Mouse (Mus musculus) CH12.LX (cell line): ENCODE data around the gene Pfas. TPM values are rescaled to one million over a fixed set of nuclear protein-coding genes. Genes with fewer than 3 reads are reported as not detected.

Experiments
- DNase-seq: peaks from one replicate; pipeline ENCODE4 v3.0.0-alpha.2; 2013; ENCODE audit errors: extremely low read depth
- H3K27ac ChIP-seq: 2 replicates; pipeline ENCODE4 v1.5.1; 2012; ENCODE audit warnings: low read depth, mild to moderate bottlenecking, control low read depth, moderate library complexity; ENCODE audit not compliant: insufficient read depth
- H3K27me3 ChIP-seq: replicated peaks from 2 replicates; pipeline ENCODE3; 2012; ENCODE audit warnings: inconsistent platforms
- H3K36me3 ChIP-seq, 2 experiments: replicated peaks in 1 of 2; 2 replicates each; pipeline versions ENCODE3 to v1.6.1; 2012; ENCODE audit warnings: inconsistent platforms in 1 of 2, low read length in 1 of 2, mild to moderate bottlenecking in 1 of 2, mixed read lengths in 1 of 2, moderate library complexity in 1 of 2; ENCODE audit not compliant: control insufficient read depth in 1 of 2, insufficient read depth in 1 of 2
- H3K4me1 ChIP-seq, 2 experiments: 2 replicates each; pipeline ENCODE4 v1.6.1; 2012; ENCODE audit warnings: inconsistent platforms in 1 of 2, moderate library complexity in 1 of 2; ENCODE audit not compliant: insufficient read depth in 2 of 2, control insufficient read depth in 1 of 2
- H3K4me2 ChIP-seq: 2 replicates; pipeline ENCODE4 v1.6.1; 2012; ENCODE audit warnings: low read depth, mild to moderate bottlenecking, control low read depth; ENCODE audit not compliant: poor library complexity, insufficient read depth, severe bottlenecking
- H3K4me3 ChIP-seq, 3 experiments: fragments of 150-350 bp in 1 of 3; sonication (generic) in 1 of 3; replicated peaks in 1 of 3; 2 replicates each; pipeline versions ENCODE3 to v1.5.1; 2011 to 2012; ENCODE audit warnings: low read depth in 2 of 3, low read length in 2 of 3, mild to moderate bottlenecking in 2 of 3, moderate library complexity in 2 of 3, control low read depth in 1 of 3, improper control_type of control experiment in 1 of 3, inconsistent platforms in 1 of 3, mixed read lengths in 1 of 3; ENCODE audit not compliant: poor library complexity in 1 of 3
- H3K79me2 ChIP-seq: replicated peaks from 2 replicates; pipeline ENCODE4 v1.6.1; 2012; ENCODE audit warnings: mild to moderate bottlenecking, moderate library complexity; ENCODE audit not compliant: control insufficient read depth, poor library complexity, insufficient read depth, severe bottlenecking; ENCODE audit errors: extremely low read depth
- H3K9ac ChIP-seq: 2 replicates; pipeline ENCODE4 v1.6.1; 2012; ENCODE audit warnings: low read depth, mild to moderate bottlenecking, control low read depth, moderate library complexity; ENCODE audit not compliant: insufficient read depth
- H3K9me3 ChIP-seq: replicated peaks from 2 replicates; pipeline ENCODE3; 2012; ENCODE audit warnings: low read length, inconsistent platforms, mixed read lengths
- CHD1 ChIP-seq: IDR thresholded peaks from 2 replicates; pipeline ENCODE4 v1.6.1; 2012; ENCODE audit warnings: low read depth, low read length, improper control_type of control experiment, inconsistent platforms
- CTCF ChIP-seq, 2 experiments: IDR thresholded peaks in 1 of 2; conservative IDR thresholded peaks in 1 of 2; 2 replicates each; pipeline ENCODE4 v1.5.1; 2011 to 2012; ENCODE audit warnings: low read depth in 2 of 2, low read length in 2 of 2, improper control_type of control experiment in 1 of 2, inconsistent platforms in 1 of 2, mild to moderate bottlenecking in 1 of 2, moderate library complexity in 1 of 2
- E2F4 ChIP-seq: IDR thresholded peaks from 2 replicates; pipeline ENCODE4 v1.6.1; 2011; ENCODE audit warnings: low read depth, low read length, improper control_type of control experiment; ENCODE audit not compliant: insufficient replicate concordance
- ELF1 ChIP-seq: IDR thresholded peaks from 2 replicates; pipeline ENCODE4 v1.6.1; 2014; ENCODE audit warnings: low read depth, mild to moderate bottlenecking, inconsistent platforms, low read length, improper control_type of control experiment
- ETS1 ChIP-seq: conservative IDR thresholded peaks from 2 replicates; pipeline ENCODE4 v1.6.1; 2012; ENCODE audit warnings: low read depth, mild to moderate bottlenecking, inconsistent platforms, low read length, improper control_type of control experiment, moderate library complexity
- GABPA ChIP-seq: IDR thresholded peaks from 2 replicates; pipeline ENCODE4 v1.6.1; 2012; ENCODE audit warnings: low read depth, low read length, improper control_type of control experiment, inconsistent platforms; ENCODE audit not compliant: insufficient replicate concordance
- HCFC1 ChIP-seq: IDR thresholded peaks from 2 replicates; pipeline ENCODE4 v1.6.1; 2012; ENCODE audit warnings: low read depth, mild to moderate bottlenecking, inconsistent platforms, low read length, improper control_type of control experiment
- IRF4 ChIP-seq: IDR thresholded peaks from 2 replicates; pipeline ENCODE4 v1.6.1; 2014; ENCODE audit warnings: low read depth, mild to moderate bottlenecking, inconsistent platforms, low read length, improper control_type of control experiment
- JUN ChIP-seq: IDR thresholded peaks from 2 replicates; pipeline ENCODE4 v1.6.1; 2011; ENCODE audit warnings: low read depth, mild to moderate bottlenecking, low read length, improper control_type of control experiment, moderate library complexity; ENCODE audit not compliant: insufficient read depth
- JUND ChIP-seq: conservative IDR thresholded peaks from 2 replicates; pipeline ENCODE4 v1.6.1; 2011; ENCODE audit warnings: low read depth, low read length, improper control_type of control experiment
- KAT2A ChIP-seq: IDR thresholded peaks from 2 replicates; pipeline ENCODE4 v1.6.1; 2012; ENCODE audit warnings: low read length, improper control_type of control experiment, inconsistent platforms; ENCODE audit not compliant: insufficient replicate concordance
- MAFK ChIP-seq: IDR thresholded peaks from 2 replicates; pipeline ENCODE4 v1.6.1; 2011; ENCODE audit warnings: low read length, improper control_type of control experiment; ENCODE audit not compliant: insufficient replicate concordance
- MAX ChIP-seq: IDR thresholded peaks from 2 replicates; pipeline ENCODE4 v1.6.1; 2011; ENCODE audit warnings: low read length, improper control_type of control experiment
- MEF2A ChIP-seq: IDR thresholded peaks from 2 replicates; pipeline ENCODE4 v1.6.1; 2014; ENCODE audit warnings: low read depth, mild to moderate bottlenecking, inconsistent platforms, low read length, improper control_type of control experiment, borderline replicate concordance
- MYC ChIP-seq: IDR thresholded peaks from 2 replicates; pipeline ENCODE4 v1.6.1; 2011; ENCODE audit warnings: low read depth, mild to moderate bottlenecking, improper control_type of control experiment, low read length
- POLR2AphosphoS2 ChIP-seq: IDR thresholded peaks from 2 replicates; pipeline ENCODE4 v1.6.1; 2011; ENCODE audit warnings: low read depth, low read length, improper control_type of control experiment
- RAD21 ChIP-seq: IDR thresholded peaks from 2 replicates; pipeline ENCODE4 v1.6.1; 2011; ENCODE audit warnings: low read depth, mild to moderate bottlenecking, low read length, improper control_type of control experiment, moderate library complexity
- RCOR1 ChIP-seq: conservative IDR thresholded peaks from 2 replicates; pipeline ENCODE4 v1.6.1; 2012; ENCODE audit warnings: low read depth, mild to moderate bottlenecking, inconsistent platforms, low read length, improper control_type of control experiment
- SIN3A ChIP-seq: IDR thresholded peaks from 2 replicates; pipeline ENCODE4 v1.6.1; 2012; ENCODE audit warnings: low read length, improper control_type of control experiment, inconsistent platforms
- SMC3 ChIP-seq: IDR thresholded peaks from 2 replicates; pipeline ENCODE4 v1.6.1; 2011; ENCODE audit warnings: low read depth, low read length, improper control_type of control experiment
- TBP ChIP-seq: conservative IDR thresholded peaks from 2 replicates; pipeline ENCODE4 v1.6.1; 2011; ENCODE audit warnings: low read depth, low read length, improper control_type of control experiment
- TCF12 ChIP-seq: IDR thresholded peaks from 2 replicates; pipeline ENCODE4 v1.6.1; 2014; ENCODE audit warnings: low read depth, mild to moderate bottlenecking, inconsistent platforms, low read length, improper control_type of control experiment
- UBTF ChIP-seq: IDR thresholded peaks from 2 replicates; pipeline ENCODE4 v1.6.1; 2012; ENCODE audit warnings: low read depth, mild to moderate bottlenecking, inconsistent platforms, low read length, improper control_type of control experiment, moderate library complexity
- USF1 ChIP-seq: IDR thresholded peaks from 2 replicates; pipeline ENCODE4 v1.6.1; 2014; ENCODE audit warnings: low read depth, mild to moderate bottlenecking, inconsistent platforms, low read length, improper control_type of control experiment
- USF2 ChIP-seq: conservative IDR thresholded peaks from 2 replicates; pipeline ENCODE4 v1.6.1; 2011; ENCODE audit warnings: low read depth, low read length, improper control_type of control experiment
- ZKSCAN1 ChIP-seq: IDR thresholded peaks from 2 replicates; pipeline ENCODE4 v1.6.1; 2012; ENCODE audit warnings: low read depth, inconsistent platforms, low read length, improper control_type of control experiment, borderline replicate concordance
- ZMIZ1 ChIP-seq: IDR thresholded peaks from 2 replicates; pipeline ENCODE4 v1.6.1; 2012; ENCODE audit warnings: low read depth, mild to moderate bottlenecking, inconsistent platforms, low read length, improper control_type of control experiment
- ZNF384 ChIP-seq: IDR thresholded peaks from 2 replicates; pipeline ENCODE4 v1.6.1; 2012; ENCODE audit warnings: low read depth, low read length, improper control_type of control experiment, inconsistent platforms
- dilution Hi-C: fragments of 300-500 bp; cut with MboI; formaldehyde crosslinking; loops from 2 replicates; pipeline ENCODE4 v1.14.3; 2020; ENCODE audit warnings: low sequenced_read_pairs; ENCODE audit not compliant: extremely low pct_unique_long_range_greater_than_20kb, extremely low pct_ligation_motif_present
- in situ Hi-C: fragments of 300-500 bp; cut with MboI; formaldehyde crosslinking; loops from 3 replicates; pipeline ENCODE4 v1.14.3; 2019; ENCODE audit warnings: low sequenced_read_pairs, low pct_ligation_motif_present, low pct_unique_long_range_greater_than_20kb, mixed read lengths
- polyA plus RNA-seq: library from polyadenylated mRNA; unstranded; fragments of >175 nt; gene quantifications from 2 replicates; pipeline ENCODE4 v1.2.1, GENCODE M21; 2012; ENCODE audit warnings: low read depth; ENCODE audit not compliant: insufficient read length
- total RNA-seq, 2 experiments: library from RNA; depleted of rRNA; stranded (reverse); fragments of 300-350 nt in 1 of 2; fragments of >200 nt in 1 of 2; gene quantifications; 2 replicates each; pipeline ENCODE4 v1.2.3; 2012 to 2014

Gene Pfas
- total and polyA plus RNA-seq, 3 experiments: 61.9 to 110 (median 72.9) TPM

DNA sequence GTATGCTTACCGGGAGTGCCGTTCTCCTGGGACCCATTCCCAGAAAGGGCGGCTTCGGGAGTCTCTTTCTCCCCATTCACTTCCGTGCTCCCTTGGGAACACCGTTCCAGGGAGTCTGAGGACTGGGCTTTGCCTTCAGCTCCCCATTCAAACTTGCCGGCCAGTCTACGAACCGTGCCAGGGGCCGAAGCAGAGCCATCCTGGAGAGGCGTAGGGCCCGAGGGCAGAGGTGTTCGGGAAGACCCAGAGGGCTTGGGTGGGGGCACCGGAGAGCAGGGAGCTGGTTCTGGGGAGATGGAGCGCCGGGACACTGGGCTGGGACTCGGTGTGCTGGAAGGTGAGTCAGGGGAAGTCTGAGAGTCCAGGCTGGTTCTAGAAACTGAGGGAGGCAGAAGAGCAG lies 53.9 kb downstream of the Pfas start:
- TF ChIP-seq JUN (no peak), RAD21 (no peak), POLR2AphosphoS2 (no peak), USF2 (no peak), USF1 (no peak), RCOR1 (no peak), SIN3A (no peak), ETS1 (no peak), TBP (no peak), IRF4 (no peak), CHD1 (no peak), ELF1 (no peak), ZNF384 (no peak), MAFK (no peak), TCF12 (no peak), MAX (no peak), UBTF (no peak), MYC (no peak), GABPA (no peak), JUND (no peak)
- Histone ChIP-seq H3K27ac (no peak overlapping the region), H3K9ac (no peak overlapping the region), H3K4me1 (peaks cover 0 to 9% of the 10 kb centered on the region in 2 experiments; a peak in 3 of 4 replicates), H3K79me2 (no peaks in the 10 kb centered on the region), H3K9me3 (no peaks in the 10 kb centered on the region), H3K27me3 (peaks cover 27% of the 10 kb centered on the region), H3K4me2 (peak overlapping the region; percentile 70; the same call in 1 of the 2 replicates), H3K36me3 (no peaks in the 10 kb centered on the region), H3K4me3 (no peak overlapping the region)
- in situ Hi-C loops (no loop called here), dilution Hi-C loops (no loop called here)
- no peak for DNase-seq

GRCm38 (mm10) chr11:68953903-68954302 lies 54.4 kb downstream of the Pfas start:
- Histone ChIP-seq H3K9ac (no peak overlapping the region), H3K9me3 (no peaks in the 10 kb centered on the region), H3K4me1 (peaks cover 0 to 9% of the 10 kb centered on the region in 2 experiments; a peak in 3 of 4 replicates), H3K4me2 (no peak overlapping the region), H3K79me2 (no peaks in the 10 kb centered on the region), H3K27ac (no peak overlapping the region), H3K4me3 (no peak overlapping the region), H3K36me3 (no peaks in the 10 kb centered on the region), H3K27me3 (peaks cover 25% of the 10 kb centered on the region)
- dilution Hi-C loops: no loop called here
- no peak for DNase-seq
- TF ChIP-seq SMC3: no peak
- TF ChIP-seq JUN: no peak
- TF ChIP-seq ZMIZ1: no peak
- TF ChIP-seq CTCF (conservative IDR thresholded peaks at IDR 0.05 in 1 of 2, IDR thresholded peaks at IDR 0.05 in 1 of 2; ENCODE audit: low read depth in 2 of 2, low read length in 2 of 2): no peak
- no peak for TF ChIP-seq MEF2A
- TF ChIP-seq USF2: no peak
- TF ChIP-seq KAT2A: no peak
- no peak for TF ChIP-seq E2F4
- TF ChIP-seq JUND: no peak
- no peak for TF ChIP-seq RAD21
- TF ChIP-seq HCFC1: no peak
- TF ChIP-seq ZKSCAN1: no peak
- no peak for TF ChIP-seq ETS1
- TF ChIP-seq TBP: no peak
- TF ChIP-seq ZNF384: no peak
- in situ Hi-C loops: no loop called here
